Mouse (Mus musculus): ENCODE data around the gene Dock3.

The Dock3 gene

GRCm38 (mm10) chr9:107009841-107010240 lies 221.9 kb downstream of the Dock3 start:
- DNase-seq (ENCODE audit: low spot score), result no peak

DNA sequence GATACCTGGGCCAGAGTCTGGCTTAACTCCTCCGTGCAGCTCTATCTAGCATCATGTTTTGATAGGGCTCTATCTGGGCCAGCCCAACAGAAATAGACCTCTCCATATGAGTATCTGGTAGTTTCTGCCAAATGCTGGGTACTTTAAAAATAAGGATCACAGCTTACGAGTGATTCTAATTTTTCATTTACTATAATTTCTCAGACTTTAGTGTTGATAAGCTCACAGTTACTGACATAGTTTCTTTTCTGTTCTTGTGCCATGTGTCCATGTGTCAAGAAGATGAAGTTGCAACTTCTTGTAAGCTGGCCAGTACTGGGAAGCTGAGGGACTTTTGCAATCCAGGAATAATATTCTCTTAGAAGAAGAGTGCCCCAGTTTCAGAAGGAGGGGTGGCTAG lies 228.5 kb downstream of the Dock3 start:
- DNase-seq (ENCODE audit: low spot score), result no peak

- no peak for DNase-seq (ENCODE audit: low spot score)
Measured at GRCm38 (mm10) chr9:106970742-106971141, 261.0 kb downstream of the Dock3 start.

GRCm38 (mm10) chr9:106958452-106958851 lies 273.3 kb downstream of the Dock3 start:
- DNase-seq (ENCODE audit: low spot score), result no peak

DNA sequence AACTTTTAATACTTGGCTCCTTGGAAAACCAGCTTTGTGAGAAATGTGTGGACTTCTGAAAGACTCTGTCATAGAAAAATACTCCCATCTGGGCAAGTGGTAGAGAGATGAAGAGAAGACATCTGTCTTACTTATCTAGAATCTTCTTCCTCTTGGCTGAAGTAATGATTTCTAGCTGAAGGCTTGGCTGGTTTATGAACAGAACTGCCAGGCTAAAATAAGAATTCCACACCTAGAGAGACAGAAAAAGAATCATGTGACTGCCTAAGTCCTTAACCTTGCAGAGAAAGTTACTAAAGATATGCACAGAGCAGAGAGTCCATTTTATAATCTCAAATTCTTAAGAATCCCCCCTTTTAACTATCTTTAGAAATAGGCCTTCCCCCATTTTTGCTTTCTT lies 276.2 kb downstream of the Dock3 start:
- no peak for DNase-seq (ENCODE audit: low spot score)

DNA sequence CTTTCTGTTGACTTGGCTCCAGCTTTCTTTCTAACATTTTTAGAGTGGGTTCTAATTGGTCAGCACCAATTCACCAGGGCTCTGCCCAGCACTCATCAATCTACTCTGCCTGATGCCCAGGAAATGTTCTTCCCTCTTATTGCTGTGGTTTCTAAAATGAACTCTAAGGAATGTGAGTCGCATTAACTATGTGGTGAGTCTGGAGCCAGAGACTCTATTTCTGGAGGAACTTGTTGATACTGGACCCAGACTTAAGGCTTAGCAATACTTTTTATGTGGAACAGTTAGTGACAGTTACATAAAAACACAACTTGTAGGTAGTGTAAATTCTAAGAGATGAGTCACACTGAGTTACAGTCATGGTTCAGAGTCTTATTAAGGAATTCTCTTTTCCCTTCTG lies 296.7 kb downstream of the Dock3 start:
- DNase-seq (ENCODE audit: low spot score), result no peak

DNA sequence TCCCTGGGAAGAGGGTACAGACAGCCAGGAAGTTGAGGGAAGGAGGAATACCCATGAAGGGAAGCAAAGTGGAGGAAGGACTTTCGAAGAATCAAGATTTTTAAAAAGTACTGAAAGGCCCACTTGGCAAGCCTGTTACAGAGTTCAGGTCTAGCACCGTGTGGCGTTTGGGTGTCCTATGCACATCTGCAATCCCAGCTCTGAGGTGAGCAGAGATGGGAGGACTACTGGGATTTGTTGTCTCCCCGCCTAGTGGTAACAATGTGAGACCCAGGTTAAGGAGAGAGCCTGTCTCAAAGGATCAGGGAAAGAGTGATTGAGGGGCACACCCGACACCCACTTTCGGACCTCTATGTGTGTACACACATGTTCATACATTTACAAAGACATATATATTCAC lies 316.8 kb downstream of the Dock3 start:
- DNase-seq (ENCODE audit: low spot score), result no peak

DNA sequence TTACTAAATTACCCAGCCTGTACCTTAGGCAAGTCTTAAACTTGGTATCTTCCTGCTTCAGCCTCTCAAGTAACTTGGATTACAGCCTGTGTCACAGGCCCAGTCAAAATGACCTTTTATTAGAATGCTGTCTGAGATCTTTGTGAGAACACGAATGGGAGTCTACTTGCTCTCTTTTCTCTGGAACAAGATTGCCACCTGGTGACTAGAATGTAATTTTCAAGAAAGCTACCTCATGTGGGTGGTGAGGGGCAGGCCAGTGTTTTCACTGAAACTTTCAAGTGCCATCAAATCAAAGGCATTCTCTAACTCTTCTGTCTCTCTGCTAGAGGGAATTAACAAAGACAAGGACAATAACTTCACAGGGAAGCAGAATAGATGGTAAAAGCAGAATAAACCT lies 317.9 kb downstream of the Dock3 start:
- no peak for DNase-seq (ENCODE audit: low spot score)

GRCm38 (mm10) chr9:106911624-106912023 lies 320.1 kb downstream of the Dock3 start:
- DNase-seq (ENCODE audit: low spot score), result no peak

- DNase-seq (ENCODE audit: low spot score), result no peak
Measured at GRCm38 (mm10) chr9:106908715-106909114, 323.0 kb downstream of the Dock3 start.

GRCm38 (mm10) chr9:106908174-106908573 lies 323.5 kb downstream of the Dock3 start:
- DNase-seq (ENCODE audit: low spot score), result no peak

GRCm38 (mm10) chr9:106906597-106906996 lies 325.1 kb downstream of the Dock3 start:
- DNase-seq (ENCODE audit: low spot score), result no peak

- DNase-seq (ENCODE audit: low spot score), result peak; percentile 59
Measured at GRCm38 (mm10) chr9:106903791-106904134, 327.9 kb downstream of the Dock3 start.

GRCm38 (mm10) chr9:106903099-106903790 lies 328.5 kb downstream of the Dock3 start:
- no peak for DNase-seq (ENCODE audit: low spot score)

DNA sequence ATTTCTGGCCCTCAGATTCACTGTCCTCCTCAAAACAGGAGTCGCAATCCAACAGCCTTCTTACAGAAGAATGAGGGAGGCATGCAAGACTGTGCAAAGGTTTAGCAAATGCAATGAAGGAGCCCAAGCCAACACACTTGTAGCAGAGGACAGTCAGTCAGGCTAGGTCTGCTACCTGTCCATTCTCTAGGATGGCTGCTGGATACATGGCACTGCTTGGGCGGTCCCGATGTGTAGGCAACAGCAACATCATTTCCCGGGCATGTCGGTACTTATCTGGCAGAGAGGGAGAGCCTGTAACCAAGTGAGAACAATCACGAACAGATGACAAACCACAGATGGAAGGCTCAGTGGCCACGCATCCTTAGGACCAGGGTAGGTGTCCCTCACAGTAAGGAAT lies 330.1 kb downstream of the Dock3 start:
- DNase-seq (ENCODE audit: low spot score), result no peak

DNA sequence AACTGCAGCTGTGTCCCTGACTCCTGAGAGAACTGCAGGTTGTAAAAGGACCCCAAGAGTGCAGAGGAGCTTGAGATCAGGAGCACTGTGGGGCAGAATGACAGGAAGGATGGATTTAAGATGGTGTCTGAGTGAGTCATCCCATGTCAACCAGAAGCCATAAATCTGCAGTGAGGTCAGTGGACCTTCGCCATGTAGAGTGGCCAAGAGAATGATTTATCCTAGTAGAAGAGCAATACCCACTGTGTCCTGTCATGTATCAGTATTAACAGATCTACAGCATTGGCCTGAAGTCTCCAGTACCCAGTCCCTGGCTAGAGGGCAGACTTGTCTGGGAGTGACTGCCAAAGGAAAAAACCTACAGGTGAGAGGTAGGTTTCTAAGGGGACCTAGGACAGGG lies 332.8 kb downstream of the Dock3 start:
- no peak for DNase-seq (ENCODE audit: low spot score)

- DNase-seq (ENCODE audit: low spot score), result no peak
Measured at GRCm38 (mm10) chr9:106893327-106893726, 338.4 kb downstream of the Dock3 start.

DNA sequence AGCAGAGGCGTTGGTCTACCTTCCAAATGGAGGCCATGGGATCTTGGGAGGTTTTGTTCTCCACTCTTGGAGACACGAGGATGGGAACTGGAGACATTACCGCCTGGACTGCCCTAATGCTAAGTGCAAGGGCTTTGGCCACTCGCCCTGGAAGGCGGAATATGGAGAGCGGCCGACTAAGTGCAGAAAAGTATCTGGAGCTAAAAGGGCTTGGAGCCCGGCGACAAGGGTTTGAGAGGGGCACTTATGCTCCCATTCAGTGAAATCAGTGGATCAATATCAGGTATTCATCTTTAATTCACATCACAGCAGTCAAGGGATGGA lies 339.2 kb downstream of the Dock3 start:
- no peak for DNase-seq (ENCODE audit: low spot score)

GRCm38 (mm10) chr9:106891829-106892551 lies 339.7 kb downstream of the Dock3 start, which contains the start of gene Manf:
Gene Manf (minus strand): TSS chr9:106891979.
- DNase-seq (ENCODE audit: low spot score), result peak; percentile 97

- DNase-seq (ENCODE audit: low spot score), result no peak
Measured at GRCm38 (mm10) chr9:106891341-106891741, 340.4 kb downstream of the Dock3 start.

GRCm38 (mm10) chr9:106890496-106891240 lies 341.0 kb downstream of the Dock3 start:
- DNase-seq (ENCODE audit: low spot score), result no peak

DNA sequence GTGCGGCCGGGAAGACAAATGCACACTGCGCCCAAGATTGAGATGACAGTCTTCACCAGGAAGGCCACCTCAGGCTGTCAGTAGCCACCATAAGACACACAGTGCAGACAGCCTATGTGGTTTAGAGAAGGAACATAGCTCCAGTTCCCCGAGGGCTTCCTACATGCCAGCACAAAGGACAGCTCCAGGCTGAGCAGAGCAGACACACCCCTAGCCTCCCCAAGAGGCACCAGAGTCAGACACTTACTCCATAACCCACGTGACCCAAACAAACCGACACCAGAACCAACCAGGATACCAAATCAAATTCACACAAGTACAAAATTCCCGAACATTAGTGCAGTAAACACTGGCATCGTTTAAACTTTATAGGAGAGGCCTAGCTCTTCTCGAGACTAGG lies 342.4 kb downstream of the Dock3 start:
- DNase-seq (ENCODE audit: low spot score), result no peak

DNA sequence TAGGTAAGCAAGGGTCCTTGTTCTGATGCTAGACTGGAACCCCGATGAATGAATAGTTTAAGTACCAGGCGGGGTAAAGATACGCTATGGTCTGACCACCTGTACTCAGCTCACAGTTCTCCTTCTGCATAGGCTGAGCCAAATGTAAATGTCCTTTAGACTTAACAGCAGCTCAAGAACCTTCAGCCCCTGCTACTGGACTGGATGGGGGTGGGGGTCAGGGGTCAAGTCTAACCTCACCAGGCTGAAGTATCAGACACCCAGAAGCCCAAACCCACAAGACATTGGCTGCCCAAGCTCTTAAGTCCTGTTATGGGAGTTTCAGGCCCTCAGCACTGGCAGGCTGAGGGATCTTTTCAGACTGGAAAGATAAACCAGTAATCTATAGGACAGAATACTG lies 343.4 kb downstream of the Dock3 start:
- DNase-seq (ENCODE audit: low spot score), result no peak
